Mouse (Mus musculus): ENCODE results near the gene 4933425L06Rik. TPM values are rescaled to one million over a fixed set of nuclear protein-coding genes. Genes with fewer than 3 reads are reported as not detected.

4933425L06Rik gene
- polyA plus RNA-seq, 1 experiment: not detected

- H3K4me1 ChIP-seq (ENCODE audit: control insufficient read depth): no peaks in the 10 kb centered on the region
- no peaks in the 10 kb centered on the region for H3K36me3 ChIP-seq (ENCODE audit: control insufficient read depth)
- no peak overlapping the region for H3K4me3 ChIP-seq (replicated peaks)
- TF ChIP-seq GATA1 (IDR thresholded peaks at IDR 0.05; ENCODE audit: low read length) (no peak), TAL1 (IDR thresholded peaks at IDR 0.05; ENCODE audit: low read length) (no peak)
- no peaks in the 10 kb centered on the region for H3K9me3 ChIP-seq (ENCODE audit: control insufficient read depth, low read length)
- H3K27me3 ChIP-seq (ENCODE audit: control insufficient read depth): no peaks in the 10 kb centered on the region
Observed at GRCm38 (mm10) chr13:105121617-105122016, 39.7 kb downstream of the 4933425L06Rik start.

- H3K36me3 ChIP-seq (ENCODE audit: control insufficient read depth): no peaks in the 10 kb centered on the region
- no peak overlapping the region for H3K4me3 ChIP-seq (replicated peaks)
- H3K27me3 ChIP-seq (ENCODE audit: control insufficient read depth): no peaks in the 10 kb centered on the region
- H3K9me3 ChIP-seq (ENCODE audit: control insufficient read depth, low read length): no peaks in the 10 kb centered on the region
- no peaks in the 10 kb centered on the region for H3K4me1 ChIP-seq (ENCODE audit: control insufficient read depth)
- TF ChIP-seq TAL1 (IDR thresholded peaks at IDR 0.05; ENCODE audit: low read length) (no peak), GATA1 (IDR thresholded peaks at IDR 0.05; ENCODE audit: low read length) (no peak)
Observed at GRCm38 (mm10) chr13:105122092-105122491, 40.2 kb downstream of the 4933425L06Rik start.

GRCm38 (mm10) chr13:105130080-105130479 lies 48.2 kb downstream of the 4933425L06Rik start:
- TF ChIP-seq TAL1 (IDR thresholded peaks at IDR 0.05; ENCODE audit: low read length) (no peak), GATA1 (IDR thresholded peaks at IDR 0.05; ENCODE audit: low read length) (no peak)
- Histone ChIP-seq H3K9me3 (ENCODE audit: control insufficient read depth, low read length) (no peaks in the 10 kb centered on the region), H3K4me3 (replicated peaks) (no peak overlapping the region), H3K27me3 (ENCODE audit: control insufficient read depth) (no peaks in the 10 kb centered on the region), H3K4me1 (ENCODE audit: control insufficient read depth) (peaks cover 24% of the 10 kb centered on the region), H3K36me3 (ENCODE audit: control insufficient read depth) (no peaks in the 10 kb centered on the region)

- peaks cover 24% of the 10 kb centered on the region for H3K4me1 ChIP-seq (ENCODE audit: control insufficient read depth)
- no peak overlapping the region for H3K4me3 ChIP-seq (replicated peaks)
- TF ChIP-seq TAL1 (IDR thresholded peaks at IDR 0.05; ENCODE audit: low read length): no peak
- TF ChIP-seq GATA1 (IDR thresholded peaks at IDR 0.05; ENCODE audit: low read length): no peak
- no peaks in the 10 kb centered on the region for H3K9me3 ChIP-seq (ENCODE audit: control insufficient read depth, low read length)
- H3K36me3 ChIP-seq (ENCODE audit: control insufficient read depth): no peaks in the 10 kb centered on the region
- H3K27me3 ChIP-seq (ENCODE audit: control insufficient read depth): no peaks in the 10 kb centered on the region
Observed at GRCm38 (mm10) chr13:105132370-105132769, 50.4 kb downstream of the 4933425L06Rik start.

GRCm38 (mm10) chr13:105132776-105133175 lies 50.9 kb downstream of the 4933425L06Rik start:
- TF ChIP-seq TAL1 (IDR thresholded peaks at IDR 0.05; ENCODE audit: low read length): no peak
- TF ChIP-seq GATA1 (IDR thresholded peaks at IDR 0.05; ENCODE audit: low read length): no peak
- no peak overlapping the region for H3K4me3 ChIP-seq (replicated peaks)
- no peaks in the 10 kb centered on the region for H3K36me3 ChIP-seq (ENCODE audit: control insufficient read depth)
- H3K9me3 ChIP-seq (ENCODE audit: control insufficient read depth, low read length): no peaks in the 10 kb centered on the region
- H3K4me1 ChIP-seq (ENCODE audit: control insufficient read depth): peaks cover 24% of the 10 kb centered on the region
- no peaks in the 10 kb centered on the region for H3K27me3 ChIP-seq (ENCODE audit: control insufficient read depth)

GRCm38 (mm10) chr13:105134397-105134796 lies 52.5 kb downstream of the 4933425L06Rik start:
- peaks cover 24% of the 10 kb centered on the region for H3K4me1 ChIP-seq (ENCODE audit: control insufficient read depth)
- no peaks in the 10 kb centered on the region for H3K27me3 ChIP-seq (ENCODE audit: control insufficient read depth)
- H3K9me3 ChIP-seq (ENCODE audit: control insufficient read depth, low read length): no peaks in the 10 kb centered on the region
- H3K4me3 ChIP-seq (replicated peaks): no peak overlapping the region
- no peak for TF ChIP-seq GATA1 (IDR thresholded peaks at IDR 0.05; ENCODE audit: low read length)
- no peak for TF ChIP-seq TAL1 (IDR thresholded peaks at IDR 0.05; ENCODE audit: low read length)
- H3K36me3 ChIP-seq (ENCODE audit: control insufficient read depth): no peaks in the 10 kb centered on the region

- Histone ChIP-seq H3K4me3 (replicated peaks) (no peak overlapping the region), H3K9me3 (ENCODE audit: control insufficient read depth, low read length) (no peaks in the 10 kb centered on the region), H3K4me1 (ENCODE audit: control insufficient read depth) (peaks cover 7% of the 10 kb centered on the region), H3K36me3 (ENCODE audit: control insufficient read depth) (no peaks in the 10 kb centered on the region), H3K27me3 (ENCODE audit: control insufficient read depth) (no peaks in the 10 kb centered on the region)
- TF ChIP-seq GATA1 (IDR thresholded peaks at IDR 0.05; ENCODE audit: low read length) (no peak), TAL1 (IDR thresholded peaks at IDR 0.05; ENCODE audit: low read length) (no peak)
Observed at GRCm38 (mm10) chr13:105139881-105140280, 58.0 kb downstream of the 4933425L06Rik start.

- TF ChIP-seq GATA1 (IDR thresholded peaks at IDR 0.05; ENCODE audit: low read length): no peak
- TF ChIP-seq TAL1 (IDR thresholded peaks at IDR 0.05; ENCODE audit: low read length): no peak
- no peaks in the 10 kb centered on the region for H3K36me3 ChIP-seq (ENCODE audit: control insufficient read depth)
- H3K27me3 ChIP-seq (ENCODE audit: control insufficient read depth): no peaks in the 10 kb centered on the region
- H3K4me3 ChIP-seq (replicated peaks): no peak overlapping the region
- no peaks in the 10 kb centered on the region for H3K9me3 ChIP-seq (ENCODE audit: control insufficient read depth, low read length)
- H3K4me1 ChIP-seq (ENCODE audit: control insufficient read depth): no peaks in the 10 kb centered on the region
Observed at GRCm38 (mm10) chr13:105146827-105147226, 64.9 kb downstream of the 4933425L06Rik start.

- TF ChIP-seq GATA1 (IDR thresholded peaks at IDR 0.05; ENCODE audit: low read length): no peak
- no peak for TF ChIP-seq TAL1 (IDR thresholded peaks at IDR 0.05; ENCODE audit: low read length)
- Histone ChIP-seq H3K27me3 (ENCODE audit: control insufficient read depth) (no peaks in the 10 kb centered on the region), H3K4me3 (replicated peaks) (no peak overlapping the region), H3K9me3 (ENCODE audit: control insufficient read depth, low read length) (no peaks in the 10 kb centered on the region), H3K36me3 (ENCODE audit: control insufficient read depth) (no peaks in the 10 kb centered on the region), H3K4me1 (ENCODE audit: control insufficient read depth) (no peaks in the 10 kb centered on the region)
Observed at GRCm38 (mm10) chr13:105147795-105148418, 66.0 kb downstream of the 4933425L06Rik start.

- Histone ChIP-seq H3K4me1 (ENCODE audit: control insufficient read depth) (peaks cover 2% of the 10 kb centered on the region), H3K4me3 (replicated peaks) (no peak overlapping the region), H3K36me3 (ENCODE audit: control insufficient read depth) (no peaks in the 10 kb centered on the region), H3K27me3 (ENCODE audit: control insufficient read depth) (no peaks in the 10 kb centered on the region), H3K9me3 (ENCODE audit: control insufficient read depth, low read length) (no peaks in the 10 kb centered on the region)
- TF ChIP-seq TAL1 (IDR thresholded peaks at IDR 0.05; ENCODE audit: low read length) (no peak), GATA1 (IDR thresholded peaks at IDR 0.05; ENCODE audit: low read length) (no peak)
Observed at GRCm38 (mm10) chr13:105150006-105150405, 68.1 kb downstream of the 4933425L06Rik start.

All from erythroblast, embryonic 14.5 days (primary cell).